Mouse (Mus musculus): ENCODE data around the gene Syt7. TPM values are rescaled to one million over a fixed set of nuclear protein-coding genes. Genes with fewer than 3 reads are reported as not detected.
A peak's percentile ranks its signal among the peaks of the same experiment; 100 is the strongest.

Syt7 gene
- polyA plus RNA-seq, 1 experiment from 2014 or later, result 0.10 TPM

DNA sequence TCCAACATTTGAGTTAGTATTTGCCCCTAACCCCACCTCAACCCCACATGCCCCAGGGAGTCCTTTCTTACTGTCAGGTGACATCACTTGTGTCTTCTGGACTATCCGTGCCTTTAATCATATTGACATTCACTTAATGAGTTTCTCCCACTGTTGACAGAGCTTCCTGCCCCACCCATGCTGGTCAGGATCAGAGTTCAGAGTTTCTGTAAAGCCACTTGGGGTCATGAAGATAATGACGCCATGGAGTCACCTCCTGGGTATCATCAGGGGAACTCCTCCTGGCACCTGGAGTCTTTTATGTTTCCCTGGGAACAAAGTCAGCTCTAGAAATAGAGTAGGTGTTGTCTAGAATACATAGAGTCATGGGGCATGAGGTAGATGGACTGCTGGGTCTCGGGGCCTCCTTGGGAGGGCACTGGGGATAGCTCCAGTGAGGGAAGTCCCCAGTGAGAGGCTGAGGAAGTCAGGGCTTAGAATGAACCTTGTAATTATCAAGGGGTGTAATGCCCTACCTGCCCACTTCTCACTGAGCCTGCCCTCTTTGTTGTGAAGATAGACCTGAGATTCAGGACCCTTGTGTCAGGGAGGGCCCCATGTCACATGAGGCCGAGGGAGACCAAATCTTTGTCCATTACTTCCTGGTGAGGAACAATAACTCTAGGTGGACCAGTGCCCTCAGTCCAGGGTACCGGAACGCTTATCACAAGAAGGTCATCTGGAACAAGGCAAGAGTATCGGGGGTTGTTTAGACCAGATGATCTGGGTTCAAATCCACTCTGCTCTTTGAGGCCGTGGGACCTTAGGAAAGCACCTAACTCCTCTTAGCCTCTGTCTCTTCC lies 29.6 kb upstream of the Syt7 start:
- Histone ChIP-seq H3K9ac (no peak overlapping the region), H3K27ac (no peak overlapping the region), H3K4me3 (replicated peaks) (no peak overlapping the region), H3K4me1 (replicated peaks) (peaks cover 10% of the 10 kb centered on the region), H3K4me2 (no peak overlapping the region), H3K36me3 (no peaks in the 10 kb centered on the region), H3K9me3 (replicated peaks) (no peaks in the 10 kb centered on the region), H3K27me3 (0 out of 2 replicates have a peak, but pooled peaks cover 11% of the 10 kb centered on the region)
- no peak for DNase-seq
- 65% methylated on average over 8 of the region's 8 CpGs for WGBS (ENCODE audit: insufficient replicate concordance)
- no peak for ATAC-seq (ENCODE audit: low read depth)

GRCm38 (mm10) chr19:10362473-10363129 lies 26.3 kb upstream of the Syt7 start:
- ATAC-seq (ENCODE audit: low read depth) (no peak), DNase-seq (no peak)
- Histone ChIP-seq H3K4me2 (no peak overlapping the region), H3K9ac (no peak overlapping the region), H3K4me3 (replicated peaks) (no peak overlapping the region), H3K4me1 (replicated peaks) (0 out of 2 replicates have a peak, but pooled peaks cover 6% of the 10 kb centered on the region), H3K36me3 (no peaks in the 10 kb centered on the region), H3K27me3 (no peaks in the 10 kb centered on the region), H3K9me3 (replicated peaks) (no peaks in the 10 kb centered on the region), H3K27ac (no peak overlapping the region)
- WGBS (ENCODE audit: insufficient replicate concordance), result 52% methylated on average over 6 of the region's 6 CpGs

- DNase-seq (no peak), ATAC-seq (ENCODE audit: low read depth) (no peak)
- H3K36me3 ChIP-seq, result no peaks in the 10 kb centered on the region
- no peak overlapping the region for H3K4me3 ChIP-seq (replicated peaks)
- no peak overlapping the region for H3K4me2 ChIP-seq
- H3K27me3 ChIP-seq, result no peaks in the 10 kb centered on the region
- no peak overlapping the region for H3K9ac ChIP-seq
- no peak overlapping the region for H3K27ac ChIP-seq
- no peaks in the 10 kb centered on the region for H3K9me3 ChIP-seq (replicated peaks)
- WGBS (ENCODE audit: insufficient replicate concordance), result 25% methylated on average over 7 of the region's 7 CpGs
- H3K4me1 ChIP-seq (replicated peaks), result 0 out of 2 replicates have a peak, but pooled peaks cover 4% of the 10 kb centered on the region
These were observed 25.0 kb upstream of the Syt7 start for GRCm38 (mm10) chr19:10363869-10364268.

- Histone ChIP-seq H3K9me3 (replicated peaks) (no peaks in the 10 kb centered on the region), H3K9ac (no peak overlapping the region), H3K4me3 (replicated peaks) (no peak overlapping the region), H3K4me1 (replicated peaks) (no peaks in the 10 kb centered on the region), H3K4me2 (no peak overlapping the region), H3K36me3 (no peaks in the 10 kb centered on the region), H3K27me3 (no peaks in the 10 kb centered on the region), H3K27ac (no peak overlapping the region)
- ATAC-seq (ENCODE audit: low read depth), result peak; percentile 82
- WGBS (ENCODE audit: insufficient replicate concordance), result 34% methylated on average over 3 of the region's 3 CpGs
- no peak for DNase-seq
These were observed 22.6 kb upstream of the Syt7 start for GRCm38 (mm10) chr19:10366116-10366845.

GRCm38 (mm10) chr19:10367802-10368201 lies 21.1 kb upstream of the Syt7 start:
- H3K4me1 ChIP-seq (replicated peaks), result no peaks in the 10 kb centered on the region
- H3K9me3 ChIP-seq (replicated peaks), result no peaks in the 10 kb centered on the region
- WGBS (ENCODE audit: insufficient replicate concordance), result 67% methylated on average over 7 of the region's 7 CpGs
- no peaks in the 10 kb centered on the region for H3K36me3 ChIP-seq
- H3K9ac ChIP-seq, result no peak overlapping the region
- DNase-seq, result no peak
- no peak for ATAC-seq (ENCODE audit: low read depth)
- H3K4me3 ChIP-seq (replicated peaks), result no peak overlapping the region
- H3K4me2 ChIP-seq, result no peak overlapping the region
- H3K27me3 ChIP-seq, result no peaks in the 10 kb centered on the region
- no peak overlapping the region for H3K27ac ChIP-seq

- no peak overlapping the region for H3K4me2 ChIP-seq
These were observed 19.0 kb upstream of the Syt7 start for GRCm38 (mm10) chr19:10369936-10370335.

GRCm38 (mm10) chr19:10373191-10373590 lies 15.7 kb upstream of the Syt7 start:
- DNase-seq (no peak), ATAC-seq (ENCODE audit: low read depth) (no peak)
- no peaks in the 10 kb centered on the region for H3K36me3 ChIP-seq
- H3K4me3 ChIP-seq (replicated peaks), result no peak overlapping the region
- H3K27ac ChIP-seq, result no peak overlapping the region
- no peak overlapping the region for H3K4me2 ChIP-seq
- H3K27me3 ChIP-seq, result 0 out of 2 replicates have a peak, but pooled peaks cover 5% of the 10 kb centered on the region
- H3K9ac ChIP-seq, result no peak overlapping the region
- WGBS (ENCODE audit: insufficient replicate concordance), result 42% methylated on average over 1 of the region's 1 CpGs
- no peaks in the 10 kb centered on the region for H3K9me3 ChIP-seq (replicated peaks)
- H3K4me1 ChIP-seq (replicated peaks), result no peaks in the 10 kb centered on the region

More at GRCm38 (mm10) chr19:10369936-10370335, 19.0 kb upstream of the Syt7 start:
- ATAC-seq (ENCODE audit: low read depth) (no peak), DNase-seq (no peak)
- WGBS (ENCODE audit: insufficient replicate concordance), result 59% methylated on average over 4 of the region's 4 CpGs
- Histone ChIP-seq H3K27me3 (no peaks in the 10 kb centered on the region), H3K36me3 (no peaks in the 10 kb centered on the region), H3K9me3 (replicated peaks) (no peaks in the 10 kb centered on the region), H3K4me1 (replicated peaks) (no peaks in the 10 kb centered on the region), H3K9ac (no peak overlapping the region), H3K27ac (no peak overlapping the region), H3K4me3 (replicated peaks) (no peak overlapping the region)

DNA sequence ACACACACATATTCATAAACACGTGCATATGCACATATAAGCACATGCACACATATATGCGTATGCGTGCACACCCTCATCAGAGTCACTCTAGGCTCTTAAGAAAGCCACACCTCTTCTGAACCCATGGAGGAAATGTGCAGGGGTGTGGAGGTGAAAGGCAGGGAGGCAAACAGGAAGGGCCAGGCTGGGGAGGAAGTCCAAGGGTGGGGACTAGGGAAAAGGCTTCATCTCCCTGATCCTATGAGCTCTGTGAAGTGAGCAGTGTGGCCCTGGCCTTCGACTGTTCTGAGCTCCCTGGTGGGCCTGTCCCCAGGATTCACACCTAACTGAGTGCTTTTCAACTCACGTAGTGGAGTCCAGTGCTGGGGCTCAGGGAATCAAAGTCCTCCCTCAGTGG lies 13.6 kb upstream of the Syt7 start:
- H3K4me1 ChIP-seq (replicated peaks), result no peaks in the 10 kb centered on the region
- H3K4me3 ChIP-seq (replicated peaks), result no peak overlapping the region
- no peaks in the 10 kb centered on the region for H3K36me3 ChIP-seq
- ATAC-seq (ENCODE audit: low read depth) (no peak; the same call in 1 of the 2 replicates), DNase-seq (no peak)
- H3K9me3 ChIP-seq (replicated peaks), result no peaks in the 10 kb centered on the region
- H3K27ac ChIP-seq, result no peak overlapping the region
- peaks cover 8% of the 10 kb centered on the region; the same call in 1 of the 2 replicates for H3K27me3 ChIP-seq
- H3K9ac ChIP-seq, result no peak overlapping the region
- H3K4me2 ChIP-seq, result no peak overlapping the region
- 47% methylated on average over 5 of the region's 5 CpGs for WGBS (ENCODE audit: insufficient replicate concordance)

DNA sequence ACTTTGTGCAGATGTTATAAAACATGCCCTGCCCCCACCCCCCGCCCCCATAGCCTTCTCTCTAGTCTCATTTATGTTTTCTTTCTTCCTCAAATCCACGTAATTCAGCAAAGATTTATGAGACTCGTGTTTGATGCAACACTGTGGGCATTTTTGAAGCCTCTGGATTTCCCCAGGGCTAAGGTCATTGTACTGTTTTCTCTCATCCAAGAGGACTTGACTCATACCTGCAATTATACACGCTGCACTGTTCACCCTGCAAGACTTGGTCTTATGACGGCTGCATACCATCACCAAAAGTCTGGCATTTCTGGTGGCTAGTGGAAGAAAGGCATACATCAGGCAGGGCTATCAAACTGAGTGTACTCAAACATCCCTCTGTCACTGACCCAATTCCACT lies 8.9 kb upstream of the Syt7 start:
- H3K4me2 ChIP-seq, result no peak overlapping the region
- no peak overlapping the region for H3K27ac ChIP-seq
- H3K27me3 ChIP-seq, result peaks cover 48% of the 10 kb centered on the region
- no peaks in the 10 kb centered on the region for H3K36me3 ChIP-seq
- 60% methylated on average over 5 of the region's 5 CpGs for WGBS (ENCODE audit: insufficient replicate concordance)
- H3K9ac ChIP-seq, result no peak overlapping the region
- no peak for ATAC-seq (ENCODE audit: low read depth)
- no peaks in the 10 kb centered on the region for H3K4me1 ChIP-seq (replicated peaks)
- DNase-seq, result no peak
- no peak overlapping the region for H3K4me3 ChIP-seq (replicated peaks)
- H3K9me3 ChIP-seq (replicated peaks), result no peaks in the 10 kb centered on the region

DNA sequence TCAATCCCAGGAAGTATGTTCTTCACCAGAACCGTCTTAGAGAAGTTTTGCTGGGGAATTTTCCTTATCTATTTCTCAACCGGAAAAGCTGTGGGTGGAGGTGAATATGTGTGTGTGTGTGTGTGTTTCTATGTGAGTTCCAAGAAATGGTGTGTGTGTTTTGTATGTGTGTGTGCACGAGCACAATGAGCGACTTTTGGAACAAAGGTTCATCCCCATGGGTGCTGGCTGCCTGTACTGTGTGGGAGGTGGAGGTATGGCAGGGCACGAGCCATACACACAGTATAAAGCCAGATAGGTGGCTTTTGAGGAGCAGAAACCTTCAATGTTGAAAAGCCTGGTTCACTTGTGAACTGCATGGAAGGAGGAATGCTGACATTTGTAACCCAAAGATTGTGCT lies 1.2 kb upstream of the Syt7 start:
- no peak for DNase-seq
- Histone ChIP-seq H3K4me1 (replicated peaks) (peaks cover 15% of the 10 kb centered on the region; the same call in 1 of the 2 replicates), H3K4me3 (replicated peaks) (no peak overlapping the region), H3K4me2 (no peak overlapping the region), H3K27me3 (peaks cover 86% of the 10 kb centered on the region), H3K9ac (no peak overlapping the region), H3K27ac (no peak overlapping the region), H3K9me3 (replicated peaks) (no peaks in the 10 kb centered on the region), H3K36me3 (no peaks in the 10 kb centered on the region)
- 43% methylated on average over 5 of the region's 5 CpGs for WGBS (ENCODE audit: insufficient replicate concordance)
- no peak for ATAC-seq (ENCODE audit: low read depth)

Data from liver, embryonic 13.5 days (tissue).